22 mouse cellular contexts compared by ENCODE assay signal in genomic region chr16:80503276-80503675, GRCm38 (mm10).
DNase-seq lines count a peak whose midpoint lies in the region; TF ChIP-seq lines count a peak whose summit lies in the region.
"Had no signal": no experiment of that assay in that cellular context is flagged by ENCODE, and none has a peak within 500 bp of the region (broad histone marks: within the 10 kb centered on the region; RNA-seq: fewer than 3 reads in every experiment).

No protein-coding gene starts in this region.

- H3K36me3 ChIP-seq in ES-E14 (ENCODE audit: control insufficient read depth, insufficient read depth, low read length, poor library complexity, severe bottlenecking), result no peaks in the 10 kb centered on the region
- H3K36me3 ChIP-seq: forebrain, embryonic 10.5 days; G1E; heart, embryonic 10.5 days; heart, embryonic 13.5 days had no signal

- H3K9ac ChIP-seq in ES-E14 (ENCODE audit: insufficient read depth, low read depth, low read length, poor library complexity, severe bottlenecking), result no peak overlapping the region
- H3K9ac ChIP-seq: forebrain, embryonic 13.5 days; heart, embryonic 13.5 days; hindbrain, embryonic 14.5 days had no signal

- no peaks in the 10 kb centered on the region for H3K9me3 ChIP-seq in ES-E14 (ENCODE audit: control insufficient read depth, insufficient read depth, low read depth, low read length)
- H3K9me3 ChIP-seq: forebrain, embryonic 10.5 days; forebrain, embryonic 13.5 days; heart, embryonic 10.5 days; heart, embryonic 13.5 days had no signal

- H3K4me3 ChIP-seq in ES-E14 (ENCODE audit: insufficient read depth in 1 of 2, low read depth in 1 of 2, low read length in 2 of 2, poor library complexity in 1 of 2, severe bottlenecking in 1 of 2), result no peak overlapping the region
- H3K4me3 ChIP-seq: forebrain, embryonic 10.5 days; forebrain, embryonic 13.5 days; heart, embryonic 10.5 days; heart, embryonic 13.5 days had no signal

- in situ Hi-C loops in ES-E14 (cut with MboI; ENCODE audit: low sequenced_read_pairs in 2 of 2, unreplicated experiment in 2 of 2), result no loop called here

- DNase-seq in ES-CJ7 (ENCODE audit: low read depth, low spot score) (peak; percentile 30), ES-E14 (ENCODE audit: low read depth, low spot score) (peak; percentile 26), ZHBTc4 (ENCODE audit: low read depth, low spot score) (peak; percentile 58)
- DNase-seq in urinary bladder, postnatal 10 days (ENCODE audit: low spot score), result no peak
- no peak for DNase-seq in heart, adult 8-10 months (ENCODE audit: low spot score)
- DNase-seq in lung, adult 18-20 months, result no peak
- DNase-seq: adrenal gland, postnatal 10 days; adrenal gland, postnatal 36 days; cerebellum, adult 18-20 months; cerebellum, adult 9-10 months; cerebellum, postnatal 14 days; gastrocnemius, postnatal 25 days; heart, adult 18-20 months; heart, postnatal 14 days; heart, postnatal 4 days had no signal

- H3K27ac ChIP-seq in ES-E14 (ENCODE audit: insufficient read depth, low read depth, low read length, poor library complexity, severe bottlenecking), result no peak overlapping the region
- H3K27ac ChIP-seq: forebrain, embryonic 10.5 days; forebrain, embryonic 13.5 days; heart, embryonic 10.5 days; heart, embryonic 13.5 days; hindbrain, embryonic 14.5 days; hindbrain, postnatal 0 days had no signal

- H3K4me1 ChIP-seq in ES-E14 (ENCODE audit: control insufficient read depth in 2 of 2, insufficient read depth in 2 of 2, low read length in 2 of 2, poor library complexity in 1 of 2), result no peaks in the 10 kb centered on the region
- H3K4me1 ChIP-seq: forebrain, embryonic 10.5 days; forebrain, embryonic 13.5 days; heart, embryonic 10.5 days; heart, embryonic 13.5 days had no signal

TF ChIP-seq in ES-E14, 5 proteins besides CTCF, POLR2A, EP300 and RAD21:
- TF ChIP-seq HCFC1 (IDR thresholded peaks at IDR 0.05; ENCODE audit: borderline replicate concordance, insufficient read depth, low read length) (no peak), MAFK (IDR thresholded peaks at IDR 0.05; ENCODE audit: insufficient read depth, low read depth, low read length) (no peak), ZNF384 (IDR thresholded peaks at IDR 0.05; ENCODE audit: low read depth, low read length) (no peak), CHD2 (IDR thresholded peaks at IDR 0.05; ENCODE audit: low read depth, low read length) (no peak), ZC3H11A (IDR thresholded peaks at IDR 0.05; ENCODE audit: borderline replicate concordance, low read depth, low read length) (no peak)

Comparison
In these comparisons a context has a peak if more than half of its experiments do, and no peak if none do; other contexts are left out.
1. DNase-seq: peak in ES-CJ7 (single experiment), ES-E14 (single experiment) and ZHBTc4 (single experiment); none in urinary bladder, postnatal 10 days (single experiment), heart, adult 8-10 months (single experiment) and lung, adult 18-20 months (0 of 2).